Mouse (Mus musculus) stomach, embryonic 14.5 days (tissue): Measurements from ENCODE around the gene Bend6. TPM values are rescaled to one million over a fixed set of nuclear protein-coding genes. Genes with fewer than 3 reads are reported as not detected.

Experiments used
- ATAC-seq: fragments of 200-750 bp; cut with Nextera tagmentation; 2 replicates; pipeline ENCODE4 v1.8.0; 2017; ENCODE audit warnings: low read depth, moderate TSS enrichment; ENCODE audit not compliant: insufficient number of reproducible peaks, insufficient read depth, low FRiP score
- H3K27ac ChIP-seq: fragments of 300-500 bp; sonication (generic); 2 replicates; pipeline ENCODE4 v1.5.1; 2014; ENCODE audit warnings: mild to moderate bottlenecking, low read length, moderate library complexity, mixed read lengths
- H3K27me3 ChIP-seq: fragments of 300-500 bp; sonication (generic); 2 replicates; pipeline ENCODE4 v1.6.1; 2014; ENCODE audit warnings: low read length, control low read depth, mixed read lengths; ENCODE audit not compliant: control insufficient read depth, insufficient read depth
- H3K36me3 ChIP-seq: fragments of 300-500 bp; sonication (generic); 2 replicates; pipeline ENCODE4 v1.6.1; 2014; ENCODE audit warnings: mild to moderate bottlenecking, control low read depth, low read length, moderate library complexity, mixed read lengths; ENCODE audit not compliant: control insufficient read depth, insufficient read depth
- H3K4me1 ChIP-seq: fragments of 300-500 bp; sonication (generic); 2 replicates; pipeline ENCODE4 v1.6.1; 2014; ENCODE audit warnings: low read length, control low read depth, mixed read lengths; ENCODE audit not compliant: control insufficient read depth, insufficient read depth
- H3K4me2 ChIP-seq: fragments of 300-500 bp; sonication (generic); replicated peaks from 2 replicates; pipeline ENCODE4 v1.6.1; 2014; ENCODE audit warnings: low read depth, low read length, control low read depth
- H3K4me3 ChIP-seq: fragments of 300-500 bp; sonication (generic); 2 replicates; pipeline ENCODE4 v1.5.1; 2014; ENCODE audit warnings: low read depth, low read length, control low read depth
- H3K9ac ChIP-seq: fragments of 300-500 bp; sonication (generic); replicated peaks from 2 replicates; pipeline ENCODE4 v1.6.1; 2014; ENCODE audit warnings: low read depth, mild to moderate bottlenecking, control low read depth, low read length, moderate library complexity, mixed read lengths
- H3K9me3 ChIP-seq: fragments of 300-500 bp; sonication (generic); 2 replicates; pipeline ENCODE4 v1.6.1; 2016; ENCODE audit warnings: low read depth, low read length, control low read depth; ENCODE audit not compliant: control insufficient read depth
- WGBS: fragments of 180-500 bp; shearing (Covaris S2); extraction: QIAGEN DNeasy Blood & Tissue Kit; methylation state at CpG from one replicate; pipeline ENCODE4 v1.1.7; 2014; 5-methylcytosine and 5-hydroxymethylcytosine counted together
- polyA plus RNA-seq: library from polyadenylated mRNA; unstranded; fragments of >200 nt; fragmentation: Nextera tagmentation; extraction: Ambion mirVana; gene quantifications from 2 replicates; pipeline ENCODE4 v1.2.1, GENCODE M21; 2014

Gene Bend6
- polyA plus RNA-seq, 1 experiment from 2014 or later: 1.1 TPM

DNA sequence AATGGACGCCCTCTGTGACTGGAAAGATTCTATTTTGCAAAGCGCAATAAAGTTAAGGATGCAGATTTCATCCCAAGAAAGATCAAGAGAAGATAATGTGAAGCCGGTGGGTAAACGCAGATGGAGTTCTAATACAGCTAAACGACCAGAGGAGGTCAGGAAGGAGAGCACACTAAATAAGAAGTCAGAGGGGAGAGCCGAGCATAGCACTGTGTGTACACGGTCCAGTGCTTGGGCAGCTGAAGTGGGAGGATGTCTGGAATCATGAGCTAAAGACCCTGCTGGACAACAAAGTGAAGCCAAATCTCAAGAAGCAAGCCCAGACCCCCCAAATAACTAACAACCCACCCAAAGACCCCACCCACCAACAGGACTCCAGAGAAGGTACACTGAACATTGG, 15.4 kb upstream of the Bend6 start:
- Histone ChIP-seq H3K9me3 (no peaks in the 10 kb centered on the region), H3K4me2 (no peak overlapping the region)
- ATAC-seq: no peak

DNA sequence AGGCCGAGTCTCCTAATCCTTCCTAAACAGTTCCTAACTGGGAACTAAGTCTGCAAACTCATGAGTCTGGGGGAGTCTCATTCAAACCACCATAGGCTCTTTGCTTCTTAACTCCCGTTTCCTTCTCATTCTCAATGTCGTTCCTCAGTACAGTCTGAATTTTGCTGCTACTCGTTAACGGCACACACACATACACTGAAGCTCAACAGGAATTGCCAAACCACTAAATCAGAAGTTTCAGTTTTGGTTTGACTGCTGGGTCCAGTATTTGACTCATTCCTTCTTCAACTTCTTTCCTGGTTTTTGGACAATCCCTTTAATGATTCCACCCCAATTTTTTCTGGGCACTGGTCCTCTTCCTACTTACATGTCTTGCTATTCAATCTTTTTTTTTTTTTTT, 8.9 kb upstream of the Bend6 start:
- H3K4me3 ChIP-seq: no peak overlapping the region
- no peaks in the 10 kb centered on the region for H3K9me3 ChIP-seq
- H3K4me1 ChIP-seq: no peaks in the 10 kb centered on the region
- H3K9ac ChIP-seq: no peak overlapping the region
- H3K27ac ChIP-seq: no peak overlapping the region
- ATAC-seq: no peak
- H3K36me3 ChIP-seq: no peaks in the 10 kb centered on the region
- 89% methylated on average over 5 of the region's 5 CpGs for WGBS
- no peaks in the 10 kb centered on the region for H3K27me3 ChIP-seq
- H3K4me2 ChIP-seq: no peak overlapping the region

More for the DNA sequence above, 15.4 kb upstream of the Bend6 start:
- Histone ChIP-seq H3K4me1 (no peaks in the 10 kb centered on the region), H3K36me3 (no peaks in the 10 kb centered on the region), H3K27me3 (no peaks in the 10 kb centered on the region), H3K4me3 (no peak overlapping the region), H3K27ac (no peak overlapping the region), H3K9ac (no peak overlapping the region)
- 71% methylated on average over 7 of the region's 7 CpGs for WGBS

DNA sequence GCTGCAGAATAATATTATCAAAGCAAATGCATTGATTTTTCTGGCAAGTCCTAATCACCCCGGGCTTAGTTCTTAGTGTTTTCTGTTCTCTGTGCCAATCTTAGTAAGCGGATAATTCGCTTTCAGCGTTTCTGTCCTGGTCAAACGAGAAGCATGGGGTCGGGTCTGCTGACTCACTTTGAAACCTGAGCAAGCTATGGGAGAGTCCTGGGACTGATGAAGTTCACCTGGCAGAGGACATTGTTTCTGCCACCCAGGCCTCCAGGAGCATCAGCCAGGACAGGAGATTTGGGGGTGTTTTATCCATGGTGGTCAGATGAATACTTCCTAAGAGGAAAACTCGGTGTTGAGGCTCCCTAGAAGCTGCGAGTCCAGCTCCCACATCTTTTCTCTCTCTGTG, 4.0 kb upstream of the Bend6 start:
- no peak overlapping the region for H3K4me2 ChIP-seq
- H3K9ac ChIP-seq: no peak overlapping the region
- H3K27me3 ChIP-seq: peaks cover 6% of the 10 kb centered on the region; the same call in 1 of the 2 replicates
- no peak overlapping the region for H3K27ac ChIP-seq
- 58% methylated on average over 8 of the region's 8 CpGs for WGBS
- H3K9me3 ChIP-seq: no peaks in the 10 kb centered on the region
- H3K36me3 ChIP-seq: no peaks in the 10 kb centered on the region
- H3K4me3 ChIP-seq: no peak overlapping the region
- 0 out of 2 replicates have a peak, but pooled peaks cover 5% of the 10 kb centered on the region for H3K4me1 ChIP-seq
- no peak for ATAC-seq

DNA sequence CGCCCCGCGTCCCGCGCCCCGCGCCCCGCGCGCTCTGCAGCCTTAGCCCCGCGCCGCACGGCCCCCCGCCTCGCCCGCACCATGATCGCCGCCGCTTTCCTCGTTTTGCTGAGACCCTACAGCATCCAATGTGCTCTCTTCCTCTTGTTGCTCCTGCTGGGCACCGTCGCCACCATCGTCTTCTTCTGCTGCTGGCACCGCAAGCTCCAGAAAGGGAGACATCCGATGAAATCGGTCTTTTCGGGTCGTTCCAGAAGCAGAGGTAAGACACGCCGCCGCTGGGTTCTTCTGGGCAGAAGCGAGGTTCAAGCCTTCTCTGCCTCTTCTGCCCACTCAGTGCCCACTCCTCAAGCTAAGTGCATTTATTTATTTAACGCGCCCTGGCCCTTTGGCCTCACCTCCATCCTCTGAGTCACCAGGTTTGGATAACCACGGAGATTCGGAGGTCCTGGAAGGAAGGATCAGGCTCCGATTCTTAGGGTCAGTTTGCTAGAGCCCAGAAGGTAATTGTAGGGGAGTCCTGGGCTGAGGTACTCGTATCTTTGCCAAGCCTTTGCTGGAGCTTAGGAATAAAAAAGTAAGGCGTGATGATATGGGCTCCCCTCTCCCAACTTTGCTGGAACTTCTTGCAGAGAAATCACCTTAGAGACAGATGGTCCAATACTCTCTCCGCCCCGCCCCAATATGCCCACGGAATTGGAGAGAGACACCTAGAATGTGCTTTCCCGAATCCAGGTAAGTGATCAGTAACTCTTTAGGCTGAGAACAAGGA, 761 bp upstream of the Bend6 start, which contains the start of gene Dst:
Gene Dst, plus strand, starts transcription at position 35 of the 772 bp plus-strand sequence.
- H3K4me1 ChIP-seq: 0 out of 2 replicates have a peak, but pooled peaks cover 5% of the 10 kb centered on the region
- ATAC-seq: no peak
- no peaks in the 10 kb centered on the region for H3K9me3 ChIP-seq
- H3K9ac ChIP-seq: peak within 1 kb of the TSS; percentile 46; the same call in 1 of the 2 replicates
- H3K27me3 ChIP-seq: peaks cover 6% of the 10 kb centered on the region; the same call in 1 of the 2 replicates
- H3K4me3 ChIP-seq: peak within 1 kb of the TSS; percentile 50
- WGBS: 3% methylated on average over 35 of the region's 44 CpGs
- no peaks in the 10 kb centered on the region for H3K36me3 ChIP-seq
- no peak within 1 kb of the TSS for H3K27ac ChIP-seq
- peak within 1 kb of the TSS; percentile 94 for H3K4me2 ChIP-seq

DNA sequence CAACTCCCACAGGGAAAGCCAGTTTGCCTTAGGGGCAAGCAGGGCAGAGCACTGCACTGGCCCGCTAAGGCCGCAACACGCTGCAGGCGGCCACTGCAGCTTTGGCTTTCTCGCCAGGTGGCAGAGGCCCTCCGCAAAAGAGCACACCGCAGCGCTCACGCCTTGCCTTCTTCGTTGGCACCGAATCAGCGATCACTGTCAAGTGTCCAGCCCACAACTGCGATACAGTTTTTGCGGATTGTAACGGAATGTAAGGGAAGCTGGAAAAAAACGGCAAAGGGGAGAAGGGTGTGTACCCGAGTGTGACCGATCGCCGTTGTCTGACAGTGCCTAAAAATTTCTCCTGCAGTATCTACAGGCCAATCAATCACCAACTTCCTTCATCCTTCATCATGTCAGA, 689 bp downstream of the Bend6 start:
- Histone ChIP-seq H3K9me3 (no peaks in the 10 kb centered on the region), H3K27me3 (peaks cover 6% of the 10 kb centered on the region; the same call in 1 of the 2 replicates), H3K4me2 (peak overlapping the region; percentile 94), H3K36me3 (no peaks in the 10 kb centered on the region), H3K9ac (no peak overlapping the region), H3K27ac (no peak overlapping the region), H3K4me1 (0 out of 2 replicates have a peak, but pooled peaks cover 5% of the 10 kb centered on the region), H3K4me3 (peak overlapping the region; percentile 50)
- WGBS: 3% methylated on average over 20 of the region's 20 CpGs
- ATAC-seq: no peak

DNA sequence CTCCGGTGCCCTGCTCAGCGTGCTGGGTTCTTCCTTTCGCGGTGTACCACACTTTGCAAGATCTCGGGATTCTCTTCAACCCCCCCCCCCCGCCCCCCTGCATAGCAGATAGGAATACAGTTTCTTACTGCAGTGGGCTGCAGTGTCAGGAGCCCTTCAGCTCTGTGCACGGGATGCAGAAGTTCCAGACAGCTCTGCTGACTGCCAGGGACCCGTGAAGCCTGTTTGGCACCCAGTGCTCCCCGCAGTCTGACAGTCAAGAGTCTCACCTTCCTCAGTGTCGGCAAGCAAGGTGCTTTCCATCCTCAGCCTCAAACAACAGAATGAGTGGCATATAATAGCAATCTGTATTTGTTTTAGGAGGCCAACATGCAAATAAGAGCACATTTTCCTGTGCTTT, 1.4 kb downstream of the Bend6 start:
- no peak overlapping the region for H3K27ac ChIP-seq
- no peak overlapping the region for H3K9ac ChIP-seq
- H3K4me2 ChIP-seq: no peak overlapping the region
- no peak overlapping the region for H3K4me3 ChIP-seq
- H3K36me3 ChIP-seq: no peaks in the 10 kb centered on the region
- ATAC-seq: no peak
- no peaks in the 10 kb centered on the region for H3K9me3 ChIP-seq
- 0 out of 2 replicates have a peak, but pooled peaks cover 5% of the 10 kb centered on the region for H3K4me1 ChIP-seq
- peaks cover 6% of the 10 kb centered on the region; the same call in 1 of the 2 replicates for H3K27me3 ChIP-seq
- WGBS: 32% methylated on average over 10 of the region's 10 CpGs

DNA sequence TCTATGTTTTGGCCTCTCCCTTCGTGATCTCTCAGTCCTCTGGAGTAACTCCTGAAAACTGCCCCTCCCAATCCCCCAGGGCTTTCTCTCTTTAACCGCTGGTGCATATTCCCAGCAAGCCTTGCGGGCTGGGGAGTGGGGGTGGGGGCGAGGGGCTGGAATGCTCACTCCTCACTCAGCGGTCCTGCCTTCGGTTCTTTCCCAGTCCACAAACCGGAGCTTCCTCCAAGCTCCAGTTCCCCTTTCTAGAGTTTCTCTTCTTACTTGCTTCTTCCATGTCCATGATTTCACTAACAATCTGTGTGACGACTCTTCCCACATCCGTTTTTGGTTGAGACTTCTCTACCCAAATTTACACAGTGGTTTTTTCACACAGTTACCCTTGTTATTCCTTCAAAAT, 4.0 kb downstream of the Bend6 start:
- Histone ChIP-seq H3K27ac (no peak overlapping the region), H3K27me3 (peaks cover 6% of the 10 kb centered on the region; the same call in 1 of the 2 replicates), H3K36me3 (no peaks in the 10 kb centered on the region), H3K9ac (no peak overlapping the region), H3K4me2 (0 out of 2 replicates have a peak overlapping the region, but pooled peaks have one; percentile 10), H3K4me3 (no peak overlapping the region), H3K9me3 (no peaks in the 10 kb centered on the region), H3K4me1 (0 out of 2 replicates have a peak, but pooled peaks cover 2% of the 10 kb centered on the region)
- ATAC-seq: no peak
- 28% methylated on average over 9 of the region's 9 CpGs for WGBS

DNA sequence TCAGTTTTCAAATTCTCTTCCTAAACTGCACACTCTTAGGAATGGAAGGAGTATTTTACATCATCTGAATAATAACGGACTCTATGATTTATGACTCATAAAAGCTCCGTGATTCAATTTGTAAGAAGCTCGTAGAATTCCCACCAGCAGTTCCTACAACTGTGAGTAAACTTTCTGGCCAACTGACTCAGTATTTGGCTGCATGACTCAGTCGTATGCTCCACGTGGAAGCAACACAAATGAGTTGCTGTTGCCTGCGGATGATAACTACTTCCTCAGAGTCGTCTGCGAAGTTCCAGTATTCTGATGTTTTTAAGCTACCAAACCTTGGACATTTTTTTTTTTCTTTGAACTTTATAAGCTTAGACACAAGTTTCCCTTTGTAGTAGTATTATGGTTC, 7.4 kb downstream of the Bend6 start:
- H3K27ac ChIP-seq: no peak overlapping the region
- WGBS: 70% methylated on average over 8 of the region's 8 CpGs
- no peaks in the 10 kb centered on the region for H3K36me3 ChIP-seq
- no peak for ATAC-seq
- H3K9ac ChIP-seq: no peak overlapping the region
- no peaks in the 10 kb centered on the region for H3K27me3 ChIP-seq
- no peak overlapping the region for H3K4me3 ChIP-seq
- no peak overlapping the region for H3K4me2 ChIP-seq
- no peaks in the 10 kb centered on the region for H3K4me1 ChIP-seq
- no peaks in the 10 kb centered on the region for H3K9me3 ChIP-seq
